Mouse (Mus musculus) large intestine, adult 2 months (tissue): ENCODE data around the gene Bglap2. TPM values are rescaled to one million over a fixed set of nuclear protein-coding genes. Genes with fewer than 3 reads are reported as not detected.

Experiments
- DNase-seq: peaks from one replicate; pipeline ENCODE4 v3.0.0-alpha.2; 2012; ENCODE audit warnings: low read depth, low spot score
- WGBS: fragments of 180-500 bp; shearing (Covaris S2); methylation state at CpG from one replicate; pipeline ENCODE4 v1.1.7; 2018; 5-methylcytosine and 5-hydroxymethylcytosine counted together
- polyA plus RNA-seq: library from polyadenylated mRNA; depleted of rRNA; stranded (reverse); fragments of >200 nt; gene quantifications from 2 replicates; pipeline ENCODE4 v1.2.3, GENCODE M21; 2012; rRNA removed

Bglap2 gene
- polyA plus RNA-seq, 1 experiment = 0.36 TPM

DNA sequence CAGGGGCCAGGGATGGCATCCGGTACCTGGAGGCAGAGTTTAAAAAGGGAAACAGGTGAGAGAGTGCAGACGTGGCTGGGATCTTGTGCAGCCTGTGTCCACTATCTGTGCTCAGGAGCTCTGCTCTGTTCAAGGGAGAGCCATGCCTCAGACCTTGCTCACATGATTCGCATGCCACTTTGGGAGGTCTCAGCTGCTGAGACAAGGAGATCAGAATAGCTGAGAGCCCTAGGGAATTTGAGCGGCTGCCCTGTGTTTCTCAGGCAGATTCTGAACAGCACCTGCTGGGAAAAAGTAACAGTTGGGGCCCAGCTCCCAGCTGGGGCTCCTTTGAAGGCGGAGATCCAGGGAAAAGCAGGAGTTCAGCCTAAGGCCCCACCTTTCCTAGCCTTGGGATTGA lies 18.9 kb downstream of the Bglap2 start:
- WGBS = 89% methylated on average over 5 of the region's 5 CpGs
- DNase-seq = no peak

GRCm38 (mm10) chr3:88354396-88355165 lies 23.9 kb downstream of the Bglap2 start:
- no peak for DNase-seq

DNA sequence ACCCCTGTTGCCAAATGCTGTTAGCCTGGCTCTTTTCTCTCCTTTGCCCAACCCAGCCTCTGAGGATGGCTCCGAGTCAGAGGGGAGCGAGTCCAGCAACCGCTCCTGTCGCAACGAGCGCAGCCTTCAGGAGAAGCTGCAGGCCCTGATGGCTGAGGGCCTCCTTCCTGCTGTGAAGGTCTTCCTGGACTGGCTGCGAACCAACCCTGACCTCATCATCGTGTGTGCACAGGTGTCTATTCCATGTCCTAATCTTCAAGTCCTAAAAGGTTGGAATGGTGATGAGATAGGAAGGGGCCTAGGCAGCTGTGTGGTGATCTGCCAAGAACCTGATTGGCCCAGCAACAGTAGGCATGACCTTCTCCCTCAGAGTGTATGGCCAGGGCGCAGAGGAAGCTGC lies 25.6 kb downstream of the Bglap2 start:
- DNase-seq = no peak
- 80% methylated on average over 9 of the region's 9 CpGs for WGBS

More at GRCm38 (mm10) chr3:88354396-88355165, 23.9 kb downstream of the Bglap2 start:
- WGBS = 86% methylated on average over 8 of the region's 8 CpGs

GRCm38 (mm10) chr3:88350732-88351131 lies 27.8 kb downstream of the Bglap2 start:
- DNase-seq = no peak
- 91% methylated on average over 13 of the region's 13 CpGs for WGBS

DNA sequence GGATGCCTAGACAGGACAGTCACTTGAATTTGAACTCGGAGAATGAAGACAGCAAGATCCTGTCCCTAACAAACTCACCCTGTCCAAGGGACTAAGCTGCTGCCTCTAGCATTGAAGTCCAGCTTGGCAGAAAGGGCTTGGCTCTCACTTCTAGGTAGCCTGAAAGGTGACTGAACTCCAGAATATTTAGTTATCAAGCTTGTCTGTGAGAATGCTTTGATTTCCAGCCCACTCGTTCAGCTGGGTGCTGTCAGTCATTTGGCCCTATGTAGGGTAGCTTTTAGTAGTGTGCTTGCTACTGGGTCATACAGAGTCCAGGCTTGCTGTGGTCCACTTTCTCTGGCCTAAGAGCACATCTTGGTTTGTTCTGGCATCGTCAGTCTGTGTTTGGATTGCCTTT lies 39.5 kb downstream of the Bglap2 start:
- DNase-seq = no peak
- 68% methylated on average over 3 of the region's 3 CpGs for WGBS

- 87% methylated on average over 7 of the region's 7 CpGs for WGBS
Measured at GRCm38 (mm10) chr3:88338316-88338715, 40.2 kb downstream of the Bglap2 start.

GRCm38 (mm10) chr3:88337367-88338020 lies 41.0 kb downstream of the Bglap2 start:
- 39% methylated on average over 11 of the region's 11 CpGs for WGBS
- no peak for DNase-seq

More at GRCm38 (mm10) chr3:88338316-88338715, 40.2 kb downstream of the Bglap2 start:
- DNase-seq = no peak

- peak; percentile 81 for DNase-seq
- WGBS = 1% methylated on average over 65 of the region's 66 CpGs
Measured at GRCm38 (mm10) chr3:88336058-88337013, 42.2 kb downstream of the Bglap2 start, which contains the start of the genes Tmem79 and Smg5. Gene Tmem79, minus strand, starts transcription at chr3:88336148. Gene Smg5, plus strand, starts transcription at chr3:88336260.

DNA sequence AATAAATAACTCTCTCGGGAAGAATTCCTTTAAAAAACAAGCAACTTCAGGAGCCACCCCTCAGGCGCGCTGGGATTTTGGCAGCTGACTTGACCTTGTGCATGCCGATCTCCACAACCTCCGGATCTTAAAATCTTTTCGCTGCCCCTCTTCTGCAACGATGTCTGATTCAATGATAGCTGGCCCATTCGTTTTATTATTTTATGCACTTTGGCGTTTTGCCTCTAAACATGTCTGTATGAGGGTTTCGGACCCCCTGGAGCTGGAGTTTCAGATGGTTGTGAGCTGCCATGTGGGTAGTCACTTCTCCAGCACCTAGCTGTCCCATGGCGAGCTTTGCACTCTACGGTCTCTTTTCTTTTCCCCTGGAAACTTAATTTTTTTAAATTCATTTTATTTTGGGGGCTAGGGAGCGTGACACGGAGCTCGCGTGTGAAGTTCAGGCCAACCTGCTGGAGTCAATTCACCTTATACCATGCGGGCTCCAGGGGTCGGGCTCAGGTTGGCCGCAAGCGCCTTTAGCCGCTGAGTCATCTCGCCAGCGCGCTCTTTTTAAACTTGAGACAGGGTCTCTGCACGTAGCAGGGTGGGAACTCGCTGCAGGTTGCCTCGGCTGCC lies 43.0 kb downstream of the Bglap2 start:
- DNase-seq = no peak
- under 1% methylated on average over 27 of the region's 27 CpGs for WGBS

- no peak for DNase-seq
- WGBS = 16% methylated on average over 3 of the region's 3 CpGs
Measured at GRCm38 (mm10) chr3:88334902-88335435, 43.5 kb downstream of the Bglap2 start.

DNA sequence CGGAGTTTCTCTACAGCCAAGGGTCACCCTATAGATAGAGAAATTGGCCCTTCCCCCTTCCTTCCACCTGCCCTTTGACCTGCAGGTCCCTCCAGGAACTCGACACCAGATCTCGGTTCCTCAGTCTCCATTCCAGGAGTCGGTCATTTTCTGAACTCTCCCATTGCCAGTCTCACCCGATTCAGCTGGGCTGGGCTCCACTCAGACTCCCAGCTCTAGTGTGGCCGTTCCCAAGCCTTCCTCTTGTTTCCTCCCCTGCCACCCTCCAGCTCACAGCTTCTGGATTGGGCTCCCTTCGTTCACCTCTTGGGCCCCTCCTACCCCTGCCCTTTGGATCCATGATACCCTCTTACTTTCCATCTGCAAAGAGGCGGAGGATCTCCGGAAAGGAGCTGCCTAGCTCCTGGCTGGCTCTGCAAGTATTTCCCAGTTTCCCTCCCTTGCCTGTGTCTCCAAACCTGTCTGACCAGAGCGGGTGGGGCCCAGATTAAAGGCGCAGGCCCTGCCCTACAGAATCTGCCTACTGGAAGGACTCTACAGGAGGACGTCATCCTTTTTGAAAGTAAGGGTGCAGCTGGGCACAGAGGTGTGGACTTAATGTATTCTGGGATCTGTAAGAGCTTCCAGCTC lies 44.4 kb downstream of the Bglap2 start:
- peak; percentile 89 for DNase-seq
- 21% methylated on average over 12 of the region's 12 CpGs for WGBS

GRCm38 (mm10) chr3:88331282-88331681 lies 47.2 kb downstream of the Bglap2 start:
- DNase-seq = no peak
- WGBS = 19% methylated on average over 2 of the region's 2 CpGs

- DNase-seq = no peak
- 59% methylated on average over 5 of the region's 5 CpGs for WGBS
Measured at GRCm38 (mm10) chr3:88328956-88329355, 49.5 kb downstream of the Bglap2 start.

Other genes with a start within 250 kb of the Bglap2 start
- 26.1 and 40.8 TPM in 2 replicates for gene Mef2d, start 236.3 kb downstream of the Bglap2 start, polyA plus RNA-seq
- gene Rhbg, start 124.0 kb downstream of the Bglap2 start, polyA plus RNA-seq = 32.9 and 50.2 TPM in 2 replicates
- gene Gm38392, start 91.5 kb downstream of the Bglap2 start, polyA plus RNA-seq = 0.30 TPM in 1 of 2 replicates, not detected in the other
- 2.4 and 3.1 TPM in 2 replicates for gene Tsacc, start 81.7 kb downstream of the Bglap2 start, polyA plus RNA-seq
- gene Cct3, start 81.6 kb downstream of the Bglap2 start, polyA plus RNA-seq = 159 and 172 TPM in 2 replicates
- gene Glmp, start 53.7 kb downstream of the Bglap2 start, polyA plus RNA-seq = 194 and 196 TPM in 2 replicates
- 30.3 and 41.6 TPM in 2 replicates for gene Tmem79, start 42.6 kb downstream of the Bglap2 start, polyA plus RNA-seq
- gene Smg5, start 42.4 kb downstream of the Bglap2 start, polyA plus RNA-seq = 50.2 and 69.8 TPM in 2 replicates
- 2.4 and 3.2 TPM in 2 replicates for gene Paqr6, start 14.1 kb downstream of the Bglap2 start, polyA plus RNA-seq
- 2.5 and 5.6 TPM in 2 replicates for gene Bglap3, start 6.0 kb downstream of the Bglap2 start, polyA plus RNA-seq
- gene Bglap, start 5.8 kb upstream of the Bglap2 start, polyA plus RNA-seq = 1.5 TPM in 1 of 2 replicates, not detected in the other
- gene Pmf1, start 31.6 kb upstream of the Bglap2 start, polyA plus RNA-seq = 67.4 and 70.5 TPM in 2 replicates
- 32.0 and 47.7 TPM in 2 replicates for gene Slc25a44, start 46.4 kb upstream of the Bglap2 start, polyA plus RNA-seq
- 221 and 227 TPM in 2 replicates for gene Sema4a, start 82.5 kb upstream of the Bglap2 start, polyA plus RNA-seq
- gene Lmna, start 131.3 kb upstream of the Bglap2 start, polyA plus RNA-seq = 90.6 and 165 TPM in 2 replicates
- 0.63 and 0.89 TPM in 2 replicates for gene Mex3a, start 153.7 kb upstream of the Bglap2 start, polyA plus RNA-seq
- 236 and 238 TPM in 2 replicates for gene Rab25, start 169.6 kb upstream of the Bglap2 start, polyA plus RNA-seq
- gene Lamtor2, start 174.4 kb upstream of the Bglap2 start, polyA plus RNA-seq = 148 and 165 TPM in 2 replicates
- 41.2 and 50.6 TPM in 2 replicates for gene Ubqln4, start 175.1 kb upstream of the Bglap2 start, polyA plus RNA-seq
- gene Ssr2, start 197.2 kb upstream of the Bglap2 start, polyA plus RNA-seq = 417 and 500 TPM in 2 replicates
- gene Arhgef2, start 227.3 kb upstream of the Bglap2 start, polyA plus RNA-seq = 49.2 and 77.5 TPM in 2 replicates